Mouse (Mus musculus): ENCODE data around the gene Syn3.

Syn3 gene

DNA sequence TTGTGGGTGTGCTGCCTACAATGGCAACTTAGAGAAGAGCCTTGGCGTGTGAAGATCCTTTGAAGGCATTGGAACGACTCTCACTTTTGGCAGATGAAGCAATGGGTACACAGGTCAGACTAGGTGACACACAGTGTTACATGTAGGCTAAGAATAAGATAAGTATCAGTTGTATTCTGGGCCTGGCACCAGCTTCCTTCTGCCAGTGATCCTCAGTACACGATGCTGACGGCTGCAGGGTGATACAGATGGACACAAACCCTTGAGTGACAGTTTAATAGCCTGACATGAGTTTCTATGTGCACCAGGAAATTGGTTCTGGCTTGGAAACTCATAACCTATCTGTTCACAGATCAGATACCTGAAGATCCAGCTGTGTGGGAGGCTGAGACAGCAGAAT, 391.0 kb downstream of the Syn3 start:
- DNase-seq (ENCODE audit: low spot score in 2 of 2), result no peak

DNA sequence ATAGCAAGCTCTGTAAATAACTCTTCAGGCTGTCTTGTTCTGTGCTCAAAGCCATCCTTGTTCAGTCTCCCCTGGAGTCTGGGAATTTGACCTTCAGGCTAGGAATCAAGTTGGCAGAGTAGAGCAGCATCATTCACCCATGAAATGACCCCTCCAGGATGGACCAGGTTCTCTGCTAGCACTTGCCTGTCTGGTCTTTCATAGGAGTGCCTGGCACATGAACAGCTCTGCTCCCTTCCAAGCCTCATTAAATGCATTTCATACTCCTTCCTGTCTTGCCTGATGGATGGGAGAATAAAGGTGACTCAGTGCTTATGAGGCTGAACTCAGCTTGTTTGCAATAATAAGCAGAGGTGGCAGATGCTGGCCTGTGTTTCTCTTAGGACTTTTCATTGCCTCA, 394.7 kb downstream of the Syn3 start:
- no peak for DNase-seq (ENCODE audit: low spot score in 2 of 2)

DNA sequence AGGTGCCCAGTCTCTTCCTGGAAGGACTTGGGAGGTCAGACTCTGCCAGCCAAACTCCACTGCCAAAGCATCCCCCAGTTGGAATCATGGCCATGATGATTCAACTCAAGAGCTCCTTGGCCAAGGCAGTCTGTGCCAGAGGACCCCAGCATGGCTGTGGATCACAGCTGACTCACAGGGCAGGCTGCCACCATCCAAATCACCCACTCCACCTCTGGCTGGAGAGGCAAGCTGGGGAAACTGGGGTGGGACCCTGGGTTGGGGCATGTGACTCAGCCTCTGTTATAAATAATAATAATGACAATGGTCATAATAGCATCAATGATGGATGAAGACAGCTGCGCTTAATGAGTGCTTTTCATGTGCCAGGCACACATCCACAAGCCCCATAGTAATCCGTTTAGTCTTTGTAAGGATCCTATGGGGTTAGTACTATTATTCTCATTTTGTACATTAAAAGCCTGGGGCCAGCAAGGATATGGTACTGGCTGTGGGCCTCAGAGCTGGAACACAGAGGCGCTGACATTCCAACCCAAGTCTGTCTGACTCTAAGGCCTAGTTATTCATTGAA, 398.3 kb downstream of the Syn3 start:
- peak; percentile 52 to 56 for DNase-seq (ENCODE audit: low spot score in 2 of 2)

DNA sequence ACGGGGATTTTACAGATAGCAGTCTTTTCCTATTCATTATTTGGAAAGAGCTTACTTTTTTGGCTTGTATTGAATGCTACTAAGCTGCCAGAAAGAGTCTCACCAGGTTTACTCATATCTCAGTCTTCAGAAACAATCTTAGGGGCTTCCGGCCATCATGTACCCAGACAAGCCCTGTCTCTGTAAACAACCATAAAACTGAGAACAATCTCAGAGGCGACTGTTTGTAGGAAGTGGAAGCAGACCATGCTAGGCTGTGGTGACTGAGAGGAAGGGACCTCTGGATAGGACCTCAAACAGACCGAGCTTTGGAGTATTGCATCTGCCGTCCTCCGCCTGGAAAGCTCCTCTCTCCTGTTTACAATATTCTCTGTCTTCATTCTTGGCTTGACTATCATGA, 400.3 kb downstream of the Syn3 start:
- DNase-seq (ENCODE audit: low spot score in 2 of 2), result no peak

DNA sequence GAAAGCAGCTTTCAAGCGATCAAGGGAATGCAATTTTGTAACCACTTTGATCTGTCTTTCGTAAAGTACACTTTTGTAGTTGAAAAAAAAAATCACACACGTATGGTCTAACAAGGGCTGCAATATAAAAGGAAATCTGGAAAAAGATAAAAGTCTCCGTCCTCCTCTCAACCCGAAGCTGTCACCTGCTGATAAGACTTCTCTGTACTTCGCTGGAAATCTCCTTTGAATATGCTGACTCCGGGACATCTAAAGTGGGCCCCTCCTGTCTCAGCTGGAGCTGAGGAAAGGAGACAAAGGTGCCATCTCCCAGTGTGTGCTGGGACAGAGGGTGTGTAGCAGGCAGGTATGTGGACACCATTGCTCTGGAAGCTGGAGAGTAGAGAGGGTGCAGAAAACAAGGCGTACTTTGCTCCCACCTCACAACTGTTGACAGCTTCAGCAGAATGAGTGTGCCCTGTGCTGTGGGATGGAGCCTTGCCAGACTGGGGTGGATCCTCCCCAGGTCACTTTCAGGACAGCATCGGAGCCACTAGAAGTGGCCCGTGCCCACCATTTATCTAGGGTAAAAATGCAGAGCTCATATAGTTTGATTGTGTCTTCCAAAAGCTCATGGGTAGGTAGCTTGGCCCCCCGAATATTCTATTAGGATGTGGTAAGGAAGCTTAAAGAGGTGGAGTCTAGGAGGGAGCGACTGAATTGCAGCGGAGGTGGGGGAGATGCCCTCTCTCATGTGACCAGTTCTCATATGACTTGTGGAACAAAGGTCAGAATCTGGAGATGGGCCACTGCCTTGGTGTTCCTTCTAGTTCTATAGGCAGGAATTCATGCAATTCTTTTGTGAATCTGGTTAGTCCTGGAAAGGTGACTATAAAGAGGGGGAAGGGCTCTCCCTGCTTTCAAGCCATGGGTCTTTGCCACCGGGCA, 405.3 kb downstream of the Syn3 start:
- no peak for DNase-seq (ENCODE audit: low spot score in 2 of 2)

DNA sequence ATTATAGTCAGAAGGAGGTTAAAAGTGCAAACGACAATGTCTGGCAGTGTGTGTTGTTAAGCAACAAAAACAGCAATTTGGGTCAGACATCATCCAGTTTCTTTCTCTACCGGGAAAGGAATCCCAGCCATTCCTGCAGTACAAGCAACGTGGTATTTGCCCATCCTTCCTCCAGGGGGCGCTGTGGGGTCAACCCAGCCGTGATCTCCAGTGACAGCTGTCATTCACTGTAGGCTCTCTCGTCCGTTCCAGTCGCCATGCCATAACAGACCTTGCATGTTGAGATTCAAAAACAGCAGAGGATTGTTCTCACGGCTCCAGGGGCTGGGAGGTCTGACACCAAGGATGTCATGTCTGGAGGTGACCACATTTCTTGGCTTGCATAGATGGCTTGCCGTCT, 406.8 kb downstream of the Syn3 start:
- peak in 1 of 2 experiments; percentile 34 for DNase-seq (ENCODE audit: low spot score in 2 of 2)

DNA sequence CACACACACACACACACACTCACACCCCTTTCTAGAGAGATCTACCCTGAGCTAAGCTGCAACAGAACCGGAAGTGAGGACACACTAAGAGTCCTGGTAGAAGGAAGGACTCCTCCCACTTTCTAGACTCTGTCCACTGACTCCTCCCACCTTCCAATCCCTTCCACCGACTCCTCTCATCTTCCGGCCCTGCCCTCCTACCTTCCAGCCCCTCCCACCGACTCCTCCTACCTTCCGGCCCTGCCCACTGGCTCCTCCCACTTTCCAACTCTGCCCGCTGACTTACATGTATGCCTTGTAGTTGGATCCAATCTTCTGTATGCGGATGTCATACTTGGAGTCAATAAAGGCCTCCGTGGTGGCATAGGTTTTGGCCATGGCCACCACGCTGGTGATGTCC, 418.8 kb downstream of the Syn3 start:
- DNase-seq (ENCODE audit: low spot score in 2 of 2), result no peak

DNA sequence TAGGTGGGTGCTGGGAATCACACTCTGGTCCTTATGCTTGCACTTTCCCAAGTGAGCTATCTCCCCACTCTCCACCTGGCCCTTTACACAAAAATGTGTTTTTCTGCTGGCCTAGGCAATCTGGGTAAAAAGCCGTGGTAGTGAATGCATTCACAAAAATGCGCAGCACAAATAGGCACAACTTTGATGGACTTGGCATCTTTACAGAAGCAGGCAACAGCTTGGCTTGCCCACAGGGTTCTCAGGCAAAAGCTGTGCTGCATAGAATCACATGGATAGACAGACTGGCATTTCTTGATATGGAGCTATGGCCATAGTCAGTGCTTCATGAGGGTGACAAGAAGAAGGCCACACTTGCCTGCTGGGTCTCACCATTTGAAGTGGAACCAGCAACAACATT, 419.9 kb downstream of the Syn3 start:
- DNase-seq (ENCODE audit: low spot score in 2 of 2), result no peak

DNA sequence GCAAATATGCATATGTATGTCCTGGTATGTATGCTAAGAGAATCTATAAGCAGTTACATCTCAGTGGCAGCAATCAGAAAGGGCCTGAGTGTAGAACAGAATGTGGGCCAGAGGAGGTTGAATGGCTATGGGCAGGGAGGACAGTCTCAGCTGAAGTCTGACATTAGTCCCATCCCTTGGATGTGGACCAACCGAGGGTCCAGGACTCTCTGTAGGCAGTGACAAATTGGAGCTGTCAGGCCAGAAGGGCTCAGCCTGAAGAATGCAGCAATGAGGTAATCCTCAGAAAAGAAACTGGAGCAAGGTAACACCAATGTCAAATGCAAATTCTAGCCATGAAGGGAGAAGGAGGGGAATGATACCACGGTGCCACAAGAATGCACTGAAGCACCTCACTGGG, 421.4 kb downstream of the Syn3 start:
- DNase-seq (ENCODE audit: low spot score in 2 of 2), result no peak

DNA sequence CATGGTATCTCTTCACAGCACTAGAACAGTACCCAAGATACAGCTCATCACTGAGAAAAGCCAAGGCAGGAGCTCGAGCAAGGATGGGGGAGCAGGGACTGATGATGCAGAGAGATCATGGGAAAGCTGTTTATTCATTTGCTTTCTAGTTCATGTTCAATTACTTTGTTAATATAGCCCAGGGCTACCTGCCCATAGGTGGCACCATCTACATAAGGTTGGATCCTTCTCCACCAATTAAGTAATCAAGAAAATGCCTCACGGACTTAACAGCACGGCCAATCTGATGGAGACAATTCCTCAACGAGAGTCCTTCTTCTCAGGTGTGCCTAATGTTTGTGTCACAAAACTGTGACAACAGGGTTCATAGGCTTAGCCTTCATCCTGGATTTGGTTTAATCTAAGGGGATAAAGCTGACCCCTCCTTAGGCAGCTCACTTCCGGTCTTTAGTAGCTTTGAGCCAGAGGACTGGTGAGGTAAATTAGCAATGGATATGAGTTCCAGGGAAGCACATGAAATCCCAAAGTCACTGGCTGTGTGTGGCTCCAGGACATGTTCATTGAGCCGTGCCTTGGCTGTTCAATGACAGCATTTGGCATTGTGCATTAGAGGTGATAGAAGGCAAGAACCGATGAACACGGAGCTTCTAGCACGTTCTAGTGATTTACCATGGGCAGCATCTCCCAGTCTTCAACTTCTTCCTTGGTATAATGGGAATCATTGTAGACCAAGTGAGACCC, 423.6 kb downstream of the Syn3 start:
- DNase-seq (ENCODE audit: low spot score in 2 of 2), result no peak

DNA sequence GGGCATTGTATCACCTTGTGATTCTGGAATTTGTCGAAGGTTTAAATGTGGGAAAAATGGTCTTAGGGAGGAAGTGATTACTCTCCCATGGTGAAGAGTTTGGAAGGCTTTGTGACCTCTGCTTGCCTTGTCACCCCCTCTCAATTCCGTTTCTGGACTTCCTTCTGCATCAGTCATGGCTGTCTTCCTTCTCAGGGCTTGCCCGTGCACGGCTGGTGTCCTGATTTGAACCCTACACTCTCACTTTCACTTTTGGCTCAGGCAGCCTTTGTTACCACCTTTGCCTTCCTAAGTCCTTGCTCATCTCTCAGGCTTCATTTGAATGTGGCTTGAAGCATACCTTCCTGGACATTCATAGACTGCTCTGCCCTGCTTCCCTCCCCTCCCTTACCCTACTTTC, 424.6 kb downstream of the Syn3 start:
- no peak for DNase-seq (ENCODE audit: low spot score in 2 of 2)

DNA sequence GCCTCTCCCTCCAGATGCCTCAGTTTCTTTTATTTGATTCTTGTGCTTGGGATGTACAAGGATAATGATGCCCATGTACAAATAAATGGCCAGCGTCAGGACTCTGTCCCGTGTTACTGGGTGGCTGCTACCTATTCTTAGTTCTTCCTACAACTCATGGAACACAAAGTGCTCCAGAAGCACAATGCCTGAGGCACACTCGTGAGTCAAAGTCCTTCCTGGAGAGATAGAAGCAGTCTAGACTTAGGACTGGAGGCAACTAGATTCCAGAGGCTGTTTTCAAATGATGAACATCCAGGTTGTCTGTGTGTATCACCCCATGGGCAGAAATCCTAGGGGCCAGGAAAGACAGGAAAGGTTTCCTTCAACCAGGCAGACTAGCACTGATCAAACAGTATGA, 427.9 kb downstream of the Syn3 start:
- no peak for DNase-seq (ENCODE audit: low spot score in 2 of 2)

DNA sequence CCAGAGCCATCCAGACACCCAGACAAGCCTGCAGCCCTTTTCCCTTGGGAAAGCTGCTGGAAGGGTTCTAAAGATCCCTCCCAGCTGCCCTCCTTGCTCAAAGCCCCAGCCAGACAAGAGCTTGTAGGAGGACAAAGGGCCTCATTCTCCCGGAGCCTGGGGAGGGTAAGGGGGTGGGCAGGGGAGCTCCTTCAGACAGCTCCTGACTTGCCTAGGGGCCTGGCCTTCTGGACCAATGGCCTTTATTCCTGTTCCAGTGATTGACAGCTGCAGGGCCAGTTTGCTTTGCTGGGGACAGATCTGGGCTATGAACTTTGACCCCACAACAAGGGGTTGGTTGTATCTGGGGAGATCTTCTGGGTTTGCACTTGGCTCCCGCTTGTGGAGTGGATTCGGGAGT, 429.4 kb downstream of the Syn3 start:
- peak in 1 of 2 experiments; percentile 40 for DNase-seq (ENCODE audit: low spot score in 2 of 2)

DNA sequence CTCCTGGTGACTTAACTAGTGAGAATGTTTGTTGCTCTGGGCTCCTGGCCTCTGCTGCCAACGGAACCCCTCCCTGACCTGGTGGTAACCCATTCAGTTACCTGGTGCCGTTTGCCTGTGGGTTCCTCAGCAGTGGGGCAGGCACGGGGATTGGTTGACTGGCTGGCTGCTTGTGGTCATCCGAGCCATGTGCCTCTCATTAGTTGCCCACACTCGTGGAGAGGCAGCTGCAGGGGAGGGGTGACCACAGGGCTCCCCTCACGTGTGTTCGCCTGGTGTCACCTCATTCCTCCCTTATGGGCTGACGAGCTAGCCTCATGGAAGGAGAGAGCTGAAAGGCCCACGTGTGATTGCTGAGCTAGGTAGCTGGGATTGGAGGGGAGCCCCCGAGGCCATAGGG, 430.8 kb downstream of the Syn3 start:
- no peak for DNase-seq (ENCODE audit: low spot score in 2 of 2)

DNA sequence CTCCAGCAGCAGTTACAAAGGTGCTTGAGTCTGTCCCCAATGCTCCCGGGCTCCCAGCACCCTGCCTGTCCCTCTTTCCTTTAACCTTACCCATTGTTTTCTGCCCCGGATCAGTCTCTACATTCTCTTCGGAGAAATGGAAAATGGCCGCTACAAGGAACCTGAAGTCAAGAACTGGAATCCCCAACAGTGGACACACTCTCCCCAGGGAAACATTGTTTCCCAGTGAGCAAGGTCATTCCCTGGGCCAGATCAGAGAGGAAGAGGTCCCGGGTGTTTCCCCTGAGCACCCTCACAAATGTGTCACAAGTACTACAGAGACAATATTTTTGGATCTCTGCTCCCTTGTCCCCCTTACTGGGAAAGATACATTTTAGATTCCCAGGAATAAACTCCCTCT, 432.0 kb downstream of the Syn3 start:
- no peak for DNase-seq (ENCODE audit: low spot score in 2 of 2)

DNA sequence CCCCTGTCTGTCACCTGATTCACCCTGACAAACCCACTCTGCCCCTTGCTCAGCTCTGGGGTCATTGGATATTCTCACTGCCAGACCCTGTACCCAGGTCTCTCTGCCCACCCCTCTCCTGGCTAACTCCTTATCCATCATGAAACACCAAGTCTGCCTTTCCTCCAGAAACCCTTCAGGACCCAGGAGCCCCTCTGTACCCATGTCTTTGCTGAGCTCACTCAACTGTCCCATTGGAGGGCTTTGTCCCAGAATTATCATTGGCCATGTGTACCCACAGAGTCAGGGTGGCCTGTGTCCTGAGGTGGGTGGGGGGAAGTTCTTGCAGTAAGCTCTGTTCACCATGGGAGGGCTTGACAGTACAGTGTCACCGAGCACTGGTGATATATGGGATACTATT, 433.0 kb downstream of the Syn3 start:
- peak in 1 of 2 experiments; percentile 15 for DNase-seq (ENCODE audit: low spot score in 2 of 2)

DNA sequence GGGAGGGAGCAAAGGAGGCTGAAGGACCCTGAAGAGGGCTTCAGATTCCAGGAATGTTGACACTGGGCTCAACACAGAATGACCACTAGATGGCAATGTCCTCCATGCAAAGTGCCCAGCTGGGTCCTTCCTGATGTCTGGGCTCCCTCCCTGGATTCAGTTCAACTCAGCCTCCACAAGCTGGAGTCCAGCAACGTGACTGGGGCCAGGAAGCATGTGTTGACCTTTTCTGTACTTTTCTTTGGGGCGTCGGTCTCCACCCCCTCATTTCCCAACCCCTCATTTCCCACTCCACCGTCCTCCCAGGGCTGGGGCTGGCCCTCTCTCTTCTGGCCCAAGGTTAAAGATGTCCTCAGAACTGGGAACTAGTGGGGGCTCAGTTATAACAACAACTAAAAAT, 433.8 kb downstream of the Syn3 start:
- DNase-seq (ENCODE audit: low spot score in 2 of 2), result peak; percentile 85 to 86

DNA sequence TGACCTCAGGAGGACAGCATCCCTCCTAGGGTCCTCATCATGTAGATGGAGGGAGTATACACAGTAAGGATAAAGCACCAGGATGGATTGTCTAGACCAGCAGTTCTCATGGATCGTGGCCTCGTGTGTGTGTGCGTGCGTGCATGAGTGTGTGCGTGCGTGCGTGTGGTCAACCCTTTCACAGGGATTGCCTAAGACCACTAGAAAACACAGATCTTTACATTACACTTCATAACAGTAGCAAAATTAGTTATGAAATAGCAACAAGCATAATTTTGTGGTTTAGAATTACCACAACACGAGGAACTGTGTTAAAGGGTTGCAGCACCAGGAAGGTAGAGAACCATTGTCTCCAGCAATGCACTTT, 435.7 kb downstream of the Syn3 start:
- DNase-seq (ENCODE audit: low spot score in 2 of 2), result no peak

DNA sequence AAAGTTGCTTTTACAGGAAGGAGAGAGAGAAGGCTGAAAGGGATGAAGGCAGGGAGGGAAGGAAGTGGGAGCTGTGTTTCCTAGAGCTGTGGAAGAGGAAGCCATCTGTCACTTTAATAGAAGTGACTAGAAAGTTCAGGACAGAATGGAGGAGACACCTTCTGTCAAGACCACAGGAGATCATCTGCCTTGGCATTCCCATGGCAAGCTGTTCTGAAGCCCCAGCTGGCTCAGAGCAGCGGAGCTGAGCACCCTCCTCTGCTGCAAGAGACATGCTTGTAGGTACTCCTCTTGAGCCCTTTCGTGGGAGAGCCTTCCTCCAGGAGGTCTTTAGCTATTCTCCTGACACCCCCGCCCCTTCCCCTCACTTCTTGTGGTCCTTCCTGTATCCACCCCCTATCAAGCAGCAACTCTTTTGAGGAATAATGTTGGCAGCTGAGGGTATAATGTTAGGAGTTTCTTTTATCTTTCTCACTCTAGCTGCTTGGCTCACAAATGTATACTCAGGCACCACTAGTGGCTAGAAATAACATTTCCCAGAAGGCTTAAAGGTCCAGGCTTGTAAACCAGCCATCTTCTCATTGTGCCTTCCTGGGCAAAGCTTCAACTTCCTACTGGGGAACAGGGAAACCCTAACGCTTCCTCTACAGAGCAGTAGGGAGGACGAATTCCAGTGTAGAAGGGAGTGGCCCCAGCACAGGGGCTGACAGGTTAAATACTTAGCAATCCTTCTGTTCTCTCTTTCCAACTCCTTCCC, 436.3 kb downstream of the Syn3 start:
- DNase-seq (ENCODE audit: low spot score in 2 of 2), result peak in 1 of 2 experiments; percentile 26

DNA sequence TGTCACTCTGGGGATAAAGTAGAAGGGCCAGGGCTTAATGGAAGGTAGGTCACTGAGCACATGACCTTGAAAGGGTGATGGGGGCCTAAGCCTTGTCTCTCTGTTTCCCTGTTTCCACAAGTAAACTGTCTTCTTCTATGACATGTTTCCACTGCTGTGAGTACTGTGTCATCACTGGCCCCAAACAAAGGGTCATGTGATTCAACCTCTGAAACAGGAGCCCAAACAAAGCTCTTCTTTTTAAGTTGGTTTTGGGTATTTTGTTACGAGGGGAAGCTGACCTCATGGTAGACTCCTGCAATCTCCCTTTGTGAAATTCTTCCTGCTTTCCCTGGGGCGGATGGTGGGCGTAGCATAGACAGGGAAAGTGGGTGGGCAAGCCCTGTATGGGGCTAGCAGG, 438.4 kb downstream of the Syn3 start:
- peak in 1 of 2 experiments; percentile 4 for DNase-seq (ENCODE audit: low spot score in 2 of 2)

DNA sequence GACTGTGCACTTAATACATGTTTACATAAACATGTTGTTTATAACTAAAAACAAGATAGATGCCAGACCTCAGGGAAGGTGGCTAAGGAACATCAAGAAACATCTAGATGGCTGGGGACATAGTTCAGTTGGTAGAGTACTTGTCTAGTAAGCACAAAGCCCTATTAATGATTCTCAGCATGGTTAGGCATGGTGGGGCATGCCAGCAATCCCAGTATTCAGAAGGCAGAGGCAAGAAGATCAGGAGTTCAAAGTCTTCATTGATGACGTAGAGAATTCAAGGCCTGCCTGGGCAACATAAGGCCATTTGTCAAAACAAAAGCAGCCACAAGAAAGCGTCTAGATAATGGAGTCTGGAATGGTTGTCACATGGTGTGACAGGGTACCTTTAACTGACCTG, 441.0 kb downstream of the Syn3 start:
- DNase-seq (ENCODE audit: low spot score in 2 of 2), result peak in 1 of 2 experiments; percentile 6

DNA sequence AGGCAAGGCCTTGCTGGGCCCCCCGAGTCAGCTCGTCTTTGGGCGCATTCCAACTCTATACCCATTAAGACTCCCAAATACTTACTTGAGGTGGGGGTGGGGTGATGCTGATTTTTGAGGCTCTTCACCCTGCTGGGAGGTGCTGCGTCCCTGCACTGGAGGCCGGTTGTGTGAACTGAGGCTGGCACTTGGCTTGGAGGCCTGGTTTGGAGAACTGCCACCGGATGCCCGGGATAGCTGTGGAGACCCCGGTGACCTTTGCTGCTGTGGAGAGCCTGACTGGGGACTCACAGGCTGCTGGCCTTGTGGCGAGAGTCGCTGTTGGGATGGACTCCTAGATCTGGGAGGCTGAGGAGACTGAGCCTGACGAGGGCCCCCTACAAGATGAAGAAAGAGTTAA, 441.4 kb downstream of the Syn3 start:
- DNase-seq (ENCODE audit: low spot score in 2 of 2), result peak in 1 of 2 experiments; percentile 25

All from right cerebral cortex, postnatal 10 days (tissue).